Mouse (Mus musculus) bone marrow macrophage, adult 2 months (primary cell): ENCODE results near the gene Kansl3. TPM values are rescaled to one million over a fixed set of nuclear protein-coding genes. Genes with fewer than 3 reads are reported as not detected.

Experiments used
- H3K27ac ChIP-seq: 2 replicates; pipeline ENCODE4 v1.5.1; 2012; ENCODE audit warnings: low read depth, low read length; ENCODE audit not compliant: insufficient read depth
- H3K4me1 ChIP-seq: 2 replicates; pipeline ENCODE4 v1.6.1; 2012; ENCODE audit warnings: low read length; ENCODE audit not compliant: control insufficient read depth, insufficient read depth
- H3K4me3 ChIP-seq: 2 replicates; pipeline ENCODE4 v1.5.1; 2012; ENCODE audit warnings: mild to moderate bottlenecking, low read length, moderate library complexity; ENCODE audit not compliant: insufficient read depth
- CTCF ChIP-seq: IDR thresholded peaks from 2 replicates; pipeline ENCODE4 v1.5.1; 2012; ENCODE audit warnings: low read depth, mild to moderate bottlenecking, low read length, moderate library complexity
- POLR2A ChIP-seq: IDR thresholded peaks from 2 replicates; pipeline ENCODE4 v1.6.1; 2012; ENCODE audit warnings: mild to moderate bottlenecking, low read depth, low read length, borderline replicate concordance
- polyA plus RNA-seq: library from polyadenylated mRNA; stranded (reverse); fragments of >200 nt; gene quantifications from 2 replicates; pipeline ENCODE4 v1.2.4, GENCODE M21; 2012; ENCODE audit not compliant: missing spikeins, insufficient read depth, insufficient read length

Kansl3 gene
- polyA plus RNA-seq, 1 experiment, result 23.1 TPM

GRCm38 (mm10) chr1:36356955-36357695 is 11.9 kb downstream of the Kansl3 start:
- Histone ChIP-seq H3K4me1 (no peaks in the 10 kb centered on the region; the same call in 1 of the 2 replicates), H3K27ac (no peak overlapping the region), H3K4me3 (no peak overlapping the region)
- no peak for TF ChIP-seq POLR2A
- no peak for TF ChIP-seq CTCF

- TF ChIP-seq POLR2A (no peak), CTCF (no peak)
- no peak overlapping the region for H3K4me3 ChIP-seq
- no peak overlapping the region for H3K27ac ChIP-seq
- H3K4me1 ChIP-seq, result no peaks in the 10 kb centered on the region; the same call in 1 of the 2 replicates
These were observed 16.6 kb downstream of the Kansl3 start for GRCm38 (mm10) chr1:36352351-36352750.

GRCm38 (mm10) chr1:36342547-36342946 is 26.4 kb downstream of the Kansl3 start:
- TF ChIP-seq CTCF (no peak), POLR2A (no peak)
- H3K4me1 ChIP-seq, result no peaks in the 10 kb centered on the region
- H3K4me3 ChIP-seq, result no peak overlapping the region
- no peak overlapping the region for H3K27ac ChIP-seq

GRCm38 (mm10) chr1:36332955-36333887 is 35.8 kb downstream of the Kansl3 start:
- TF ChIP-seq CTCF (no peak), POLR2A (no peak)
- no peaks in the 10 kb centered on the region for H3K4me1 ChIP-seq
- no peak overlapping the region for H3K27ac ChIP-seq
- H3K4me3 ChIP-seq, result no peak overlapping the region

- no peak for TF ChIP-seq CTCF
- TF ChIP-seq POLR2A, result no peak
- H3K4me1 ChIP-seq, result peaks cover 4% of the 10 kb centered on the region
- no peak overlapping the region for H3K4me3 ChIP-seq
- H3K27ac ChIP-seq, result no peak overlapping the region
These were observed 37.2 kb downstream of the Kansl3 start for GRCm38 (mm10) chr1:36331743-36332142.

- no peak for TF ChIP-seq POLR2A
- no peak for TF ChIP-seq CTCF
- Histone ChIP-seq H3K27ac (no peak overlapping the region), H3K4me3 (no peak overlapping the region), H3K4me1 (peaks cover 14% of the 10 kb centered on the region)
These were observed 42.2 kb downstream of the Kansl3 start for GRCm38 (mm10) chr1:36326815-36327214.

- Histone ChIP-seq H3K27ac (no peak overlapping the region), H3K4me3 (no peak overlapping the region), H3K4me1 (peaks cover 14% of the 10 kb centered on the region)
- TF ChIP-seq CTCF, result no peak
- no peak for TF ChIP-seq POLR2A
These were observed 43.1 kb downstream of the Kansl3 start for GRCm38 (mm10) chr1:36325900-36326321.

GRCm38 (mm10) chr1:36323746-36324448 is 45.1 kb downstream of the Kansl3 start:
- TF ChIP-seq POLR2A (no peak), CTCF (no peak)
- no peak overlapping the region for H3K4me3 ChIP-seq
- no peak overlapping the region for H3K27ac ChIP-seq
- peaks cover 14% of the 10 kb centered on the region for H3K4me1 ChIP-seq

- Histone ChIP-seq H3K4me1 (peaks cover 14% of the 10 kb centered on the region), H3K4me3 (no peak overlapping the region), H3K27ac (no peak overlapping the region)
- TF ChIP-seq POLR2A (no peak), CTCF (no peak)
These were observed 45.9 kb downstream of the Kansl3 start for GRCm38 (mm10) chr1:36323076-36323475.
